Mouse (Mus musculus) MEL (cell line): ENCODE results near the gene Prim2. TPM values are rescaled to one million over a fixed set of nuclear protein-coding genes. Genes with fewer than 3 reads are reported as not detected.
A peak's percentile ranks its signal among the peaks of the same experiment; 100 is the strongest.
"Not testable (repeated sequence)": the region's sequence is repeated elsewhere in the genome, so short reads cannot be mapped to it uniquely, and the experiment has no call there.

Source experiments
- DNase-seq: peaks from one replicate; pipeline ENCODE4 v3.0.0; 2011; ENCODE audit warnings: low read depth, low spot score
- H3K27ac ChIP-seq: 2 replicates; pipeline ENCODE4 v1.5.1; 2012; ENCODE audit warnings: low read depth, mild to moderate bottlenecking, control low read depth, low read length, moderate library complexity; ENCODE audit not compliant: control insufficient read depth
- H3K27me3 ChIP-seq, 2 experiments: fragments of 150-350 bp in 1 of 2; sonication (generic) in 1 of 2; 2 replicates each; pipeline ENCODE4 v1.6.1; 2012; ENCODE audit warnings: low read length in 2 of 2, mild to moderate bottlenecking in 2 of 2, improper control_type of control experiment in 1 of 2, moderate library complexity in 1 of 2; ENCODE audit not compliant: insufficient read depth in 2 of 2, control insufficient read depth in 1 of 2
- H3K36me3 ChIP-seq, 2 experiments: 2 replicates each; pipeline ENCODE4 v1.6.1; 2012 to 2014; ENCODE audit warnings: low read length in 2 of 2, improper control_type of control experiment in 1 of 2, inconsistent platforms in 1 of 2, mild to moderate bottlenecking in 1 of 2; ENCODE audit not compliant: insufficient read depth in 2 of 2, control insufficient read depth in 1 of 2
- H3K4me1 ChIP-seq, 2 experiments: fragments of 150-350 bp in 1 of 2; sonication (generic) in 1 of 2; 2 replicates each; pipeline ENCODE4 v1.6.1; 2012; ENCODE audit warnings: low read length in 2 of 2, improper control_type of control experiment in 1 of 2, mild to moderate bottlenecking in 1 of 2; ENCODE audit not compliant: insufficient read depth in 2 of 2, control insufficient read depth in 1 of 2
- H3K4me3 ChIP-seq, 2 experiments: fragments of 150-350 bp in 1 of 2; sonication (generic) in 1 of 2; 2 replicates each; pipeline ENCODE4 v1.5.1; 2012; ENCODE audit warnings: low read depth in 2 of 2, low read length in 2 of 2, mild to moderate bottlenecking in 2 of 2, moderate library complexity in 2 of 2, control low read depth in 1 of 2, improper control_type of control experiment in 1 of 2; ENCODE audit not compliant: control insufficient read depth in 1 of 2, insufficient read depth in 1 of 2
- H3K79me2 ChIP-seq: 2 replicates; pipeline ENCODE4 v1.6.1; 2012; ENCODE audit warnings: mild to moderate bottlenecking, low read length, moderate library complexity; ENCODE audit not compliant: control insufficient read depth, poor library complexity, insufficient read depth
- H3K9ac ChIP-seq: 2 replicates; pipeline ENCODE4 v1.6.1; 2012; ENCODE audit warnings: low read depth, mild to moderate bottlenecking, control low read depth, low read length, moderate library complexity; ENCODE audit not compliant: control insufficient read depth, poor library complexity, severe bottlenecking
- H3K9me3 ChIP-seq: fragments of 150-350 bp; sonication (generic); replicated peaks from 2 replicates; pipeline ENCODE4 v1.6.1; 2012; ENCODE audit warnings: mild to moderate bottlenecking, low read length, improper control_type of control experiment, moderate library complexity; ENCODE audit not compliant: insufficient read depth
- CHD1 ChIP-seq: IDR thresholded peaks from 2 replicates; pipeline ENCODE4 v1.6.1; 2012; ENCODE audit warnings: low read depth, mild to moderate bottlenecking, inconsistent platforms, low read length, improper control_type of control experiment
- CHD2 ChIP-seq: IDR thresholded peaks from 2 replicates; pipeline ENCODE4 v1.6.1; 2011; ENCODE audit warnings: low read length, improper control_type of control experiment
- CTCF ChIP-seq, 3 experiments: IDR thresholded peaks in 2 of 3; conservative IDR thresholded peaks in 1 of 3; 2 replicates each; pipeline ENCODE4 v1.5.1; 2011 to 2012; ENCODE audit warnings: low read length in 3 of 3, low read depth in 2 of 3, mild to moderate bottlenecking in 2 of 3, improper control_type of control experiment in 1 of 3, inconsistent platforms in 1 of 3, mixed read lengths in 1 of 3, moderate library complexity in 1 of 3; ENCODE audit not compliant: control insufficient read depth in 1 of 3, insufficient read depth in 1 of 3, poor library complexity in 1 of 3, severe bottlenecking in 1 of 3
- EP300 ChIP-seq, 2 experiments: IDR thresholded peaks; 2 replicates each; pipeline ENCODE4 v1.6.1; 2011; ENCODE audit warnings: improper control_type of control experiment in 2 of 2, low read length in 2 of 2, low read depth in 1 of 2, mild to moderate bottlenecking in 1 of 2
- ETS1 ChIP-seq: IDR thresholded peaks from 2 replicates; pipeline ENCODE4 v1.6.1; 2012; ENCODE audit warnings: low read depth, mild to moderate bottlenecking, inconsistent platforms, low read length, improper control_type of control experiment, moderate library complexity
- GATA1 ChIP-seq: IDR thresholded peaks from 2 replicates; pipeline ENCODE4 v1.6.1; 2011; ENCODE audit warnings: low read depth, low read length, improper control_type of control experiment
- HCFC1 ChIP-seq: IDR thresholded peaks from 2 replicates; pipeline ENCODE4 v1.6.1; 2012; ENCODE audit warnings: low read depth, mild to moderate bottlenecking, inconsistent platforms, low read length, improper control_type of control experiment, moderate library complexity
- JUND ChIP-seq: IDR thresholded peaks from 2 replicates; pipeline ENCODE4 v1.6.1; 2011; ENCODE audit warnings: low read depth, mild to moderate bottlenecking, improper control_type of control experiment, low read length
- KAT2A ChIP-seq: conservative IDR thresholded peaks from 2 replicates; pipeline ENCODE4 v1.6.1; 2012; ENCODE audit warnings: low read depth, low read length, improper control_type of control experiment, inconsistent platforms
- MAFK ChIP-seq: IDR thresholded peaks from 2 replicates; pipeline ENCODE4 v1.6.1; 2011; ENCODE audit warnings: low read depth, mild to moderate bottlenecking, low read length, improper control_type of control experiment, borderline replicate concordance
- MAX ChIP-seq: IDR thresholded peaks from 2 replicates; pipeline ENCODE4 v1.6.1; 2011; ENCODE audit warnings: low read length, improper control_type of control experiment
- MXI1 ChIP-seq: IDR thresholded peaks from 2 replicates; pipeline ENCODE4 v1.6.1; 2011; ENCODE audit warnings: mild to moderate bottlenecking, low read depth, low read length, improper control_type of control experiment
- MYB ChIP-seq: IDR thresholded peaks from 2 replicates; pipeline ENCODE4 v1.6.1; 2011; ENCODE audit warnings: mild to moderate bottlenecking, low read depth, low read length, improper control_type of control experiment
- MYC ChIP-seq: IDR thresholded peaks from 2 replicates; pipeline ENCODE4 v1.6.1; 2011; ENCODE audit warnings: low read depth, mild to moderate bottlenecking, low read length, improper control_type of control experiment, moderate library complexity
- NRF1 ChIP-seq: IDR thresholded peaks from 2 replicates; pipeline ENCODE4 v1.6.1; 2014; ENCODE audit warnings: low read depth, mild to moderate bottlenecking, inconsistent platforms, low read length, improper control_type of control experiment, moderate library complexity; ENCODE audit not compliant: poor library complexity, insufficient read depth, severe bottlenecking
- POLR2AphosphoS5 ChIP-seq: IDR thresholded peaks from 2 replicates; pipeline ENCODE4 v1.6.1; 2012; ENCODE audit warnings: low read depth, borderline replicate concordance, mild to moderate bottlenecking, inconsistent platforms, low read length, moderate library complexity, mixed read lengths
- RAD21 ChIP-seq: IDR thresholded peaks from 2 replicates; pipeline ENCODE4 v1.6.1; 2011; ENCODE audit warnings: mild to moderate bottlenecking, low read depth, low read length, improper control_type of control experiment
- RCOR1 ChIP-seq: IDR thresholded peaks from 2 replicates; pipeline ENCODE4 v1.6.1; 2012; ENCODE audit warnings: low read depth, mild to moderate bottlenecking, inconsistent platforms, low read length, improper control_type of control experiment
- SIN3A ChIP-seq: IDR thresholded peaks from 2 replicates; pipeline ENCODE4 v1.6.1; 2012; ENCODE audit warnings: low read length, improper control_type of control experiment, inconsistent platforms
- TAL1 ChIP-seq: IDR thresholded peaks from 2 replicates; pipeline ENCODE4 v1.6.1; 2012; ENCODE audit warnings: mild to moderate bottlenecking, inconsistent platforms, low read length, moderate library complexity, mixed read lengths
- UBTF ChIP-seq: IDR thresholded peaks from 2 replicates; pipeline ENCODE4 v1.6.1; 2012; ENCODE audit warnings: low read depth, mild to moderate bottlenecking, inconsistent platforms, low read length, improper control_type of control experiment, moderate library complexity, borderline replicate concordance; ENCODE audit not compliant: insufficient read depth
- ZC3H11A ChIP-seq: IDR thresholded peaks from 2 replicates; pipeline ENCODE4 v1.6.1; 2012; ENCODE audit warnings: low read depth, mild to moderate bottlenecking, inconsistent platforms, low read length, improper control_type of control experiment
- ZMIZ1 ChIP-seq: IDR thresholded peaks from 2 replicates; pipeline ENCODE4 v1.6.1; 2012; ENCODE audit warnings: low read depth, mild to moderate bottlenecking, inconsistent platforms, low read length, improper control_type of control experiment, moderate library complexity
- ZNF384 ChIP-seq: IDR thresholded peaks from 2 replicates; pipeline ENCODE4 v1.6.1; 2012; ENCODE audit warnings: low read depth, mild to moderate bottlenecking, inconsistent platforms, low read length, improper control_type of control experiment
- polyA plus RNA-seq, 2 experiments: library from polyadenylated mRNA; stranded (reverse) in 1 of 2; unstranded in 1 of 2; fragments of >175 nt in 1 of 2; fragments of >200 nt in 1 of 2; gene quantifications; 2 replicates each; pipeline versions ENCODE4 v1.2.1 to v1.2.4; 2012; ENCODE audit warnings: low replicate concordance in 2 of 2, low read depth in 1 of 2; ENCODE audit not compliant: insufficient read length in 2 of 2, insufficient read depth in 1 of 2, missing spikeins in 1 of 2
- total RNA-seq: library from RNA; depleted of rRNA; stranded (reverse); fragments of 300-350 nt; gene quantifications from 2 replicates; pipeline ENCODE4 v1.2.3, GENCODE M21; 2012

Gene Prim2
- total and polyA plus RNA-seq, 3 experiments, result 36.1 to 48.9 TPM; not detected in 1

DNA sequence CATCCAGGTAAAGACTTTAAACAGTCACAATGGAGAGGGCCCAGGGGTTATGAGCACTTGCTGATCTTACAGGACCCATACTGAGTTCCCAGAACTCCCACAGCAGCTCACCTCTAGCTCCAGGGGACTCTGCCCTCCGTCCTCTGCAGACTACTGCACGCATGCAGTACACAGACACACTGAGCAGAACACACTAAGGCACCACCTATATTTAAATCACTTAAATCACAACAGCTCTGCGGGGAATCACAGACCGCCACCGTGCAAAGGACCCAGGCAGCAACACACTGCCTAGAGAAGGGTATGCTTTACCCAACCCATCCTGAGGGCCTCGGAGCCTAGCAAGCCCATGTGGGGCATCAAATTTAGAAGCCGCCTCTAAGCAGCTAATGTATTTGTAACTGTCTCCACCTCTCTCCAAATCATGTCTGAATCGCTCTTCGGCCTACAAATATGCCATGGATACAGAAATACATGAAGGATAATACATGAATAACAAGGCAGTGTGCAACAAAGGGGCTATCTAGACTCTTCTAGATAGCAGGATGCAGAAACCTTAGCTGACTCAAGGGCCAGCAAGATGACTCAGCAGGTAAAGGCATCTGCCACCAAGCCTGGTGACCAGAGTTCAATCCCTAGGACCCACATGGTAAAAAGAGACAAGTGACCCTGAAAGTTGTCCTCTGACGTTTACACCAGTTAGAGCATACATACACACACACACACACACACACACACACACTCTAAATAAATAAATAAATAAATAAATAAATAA, 33.0 kb downstream of the Prim2 start:
- DNase-seq, result no peak
- H3K27me3 ChIP-seq, result no peaks in the 10 kb centered on the region
- H3K79me2 ChIP-seq, result peaks cover 1% of the 10 kb centered on the region; the same call in 1 of the 2 replicates
- peaks cover 0 to 20% of the 10 kb centered on the region in 2 experiments; a peak in 2 of 4 replicates for H3K36me3 ChIP-seq
- H3K9me3 ChIP-seq, result no peaks in the 10 kb centered on the region
- TF ChIP-seq HCFC1 (no peak), GATA1 (no peak), RCOR1 (no peak), SIN3A (no peak)
- H3K4me1 ChIP-seq, result no peaks in the 10 kb centered on the region
- H3K4me3 ChIP-seq, result no peak overlapping the region
- H3K27ac ChIP-seq, result no peak overlapping the region
- H3K9ac ChIP-seq, result no peak overlapping the region

- peaks cover 11 to 19% of the 10 kb centered on the region in 2 experiments for H3K36me3 ChIP-seq
- H3K27ac ChIP-seq, H3K9ac ChIP-seq: not testable (repeated sequence)
These were observed 38.5 kb downstream of the Prim2 start for GRCm38 (mm10) chr1:33631002-33631618.

DNA sequence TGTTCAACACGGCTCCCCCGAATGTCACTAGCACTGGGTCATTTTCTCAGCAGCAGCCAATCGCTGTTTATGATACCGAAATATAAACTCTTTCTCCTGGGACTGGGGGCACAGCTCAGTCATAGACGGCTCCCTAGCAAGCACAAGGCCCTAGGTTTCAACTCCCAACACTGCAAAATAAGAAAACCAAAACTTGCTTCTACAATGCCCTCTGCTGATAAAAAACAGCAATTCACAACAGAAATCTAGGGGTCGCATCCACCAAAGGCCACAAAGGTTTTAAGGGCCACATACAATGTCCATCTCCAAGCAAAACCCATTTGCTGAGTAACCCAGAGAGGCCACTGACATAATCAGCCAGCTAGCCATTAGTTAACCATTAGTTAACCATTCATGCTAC, 41.8 kb downstream of the Prim2 start:
- Histone ChIP-seq H3K9ac (no peak overlapping the region), H3K9me3 (no peaks in the 10 kb centered on the region), H3K27me3 (no peaks in the 10 kb centered on the region), H3K4me1 (peaks cover 16 to 28% of the 10 kb centered on the region in 2 experiments), H3K4me3 (no peak overlapping the region), H3K36me3 (peaks cover 10 to 40% of the 10 kb centered on the region in 2 experiments), H3K79me2 (no peaks in the 10 kb centered on the region), H3K27ac (peak overlapping the region; percentile 40; the same call in 1 of the 2 replicates)
- no peak for DNase-seq
- TF ChIP-seq POLR2AphosphoS5 (no peak), MAX (no peak), MYB (no peak), EP300 (IDR thresholded peaks at IDR 0.05; ENCODE audit: low read depth in 1 of 2, low read length in 2 of 2) (no peak), ZC3H11A (0 out of 2 replicates have a peak, but pooled peaks have one; percentile 5), KAT2A (no peak), JUND (no peak), CHD2 (no peak), UBTF (no peak), ZMIZ1 (no peak), NRF1 (no peak), MXI1 (no peak), MAFK (no peak), CTCF (IDR thresholded peaks at IDR 0.05 in 2 of 3, conservative IDR thresholded peaks at IDR 0.05 in 1 of 3; ENCODE audit: control insufficient read depth in 1 of 3, insufficient read depth in 1 of 3, low read depth in 2 of 3, low read length in 3 of 3, poor library complexity in 1 of 3, severe bottlenecking in 1 of 3) (peak in 1 of 3 experiments; percentile 31; a peak in 2 of 6 replicates), RAD21 (peak; percentile 35), TAL1 (no peak), ZNF384 (no peak), ETS1 (no peak), CHD1 (no peak), MYC (no peak)

More at GRCm38 (mm10) chr1:33631002-33631618, 38.5 kb downstream of the Prim2 start:
- not testable (repeated sequence) for H3K79me2 ChIP-seq, H3K4me3 ChIP-seq, H3K27me3 ChIP-seq, DNase-seq, H3K9me3 ChIP-seq
- peaks cover 7 to 15% of the 10 kb centered on the region in 2 experiments for H3K4me1 ChIP-seq
